Mouse (Mus musculus) retina, embryonic 14.5 days (tissue): ENCODE results near the gene Slc25a22.

Experiments used
- DNase-seq: peaks from one replicate; pipeline ENCODE4 v3.0.0-alpha.2; 2015; ENCODE audit warnings: low spot score

Gene Slc25a22

DNA sequence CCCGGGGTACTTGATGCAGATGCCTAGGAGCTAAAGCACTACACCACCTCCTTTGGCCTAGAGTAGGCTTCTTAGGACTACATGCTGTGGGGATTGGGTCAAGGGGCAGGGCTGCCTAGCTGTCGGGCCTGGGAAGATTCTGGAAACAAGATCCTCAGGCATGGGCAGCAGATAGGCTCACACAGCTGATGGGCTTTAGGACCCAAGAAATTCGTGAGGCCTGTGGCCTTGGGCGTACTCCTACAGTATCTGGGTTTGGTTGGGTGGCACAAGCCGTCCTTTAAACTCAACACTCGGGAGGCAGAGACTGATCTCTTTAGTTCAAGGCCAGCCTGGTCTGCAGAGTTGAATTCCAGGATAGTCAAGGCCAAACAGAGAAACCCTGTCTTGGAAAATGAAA is 34.5 kb upstream of the Slc25a22 start:
- DNase-seq: no peak

DNA sequence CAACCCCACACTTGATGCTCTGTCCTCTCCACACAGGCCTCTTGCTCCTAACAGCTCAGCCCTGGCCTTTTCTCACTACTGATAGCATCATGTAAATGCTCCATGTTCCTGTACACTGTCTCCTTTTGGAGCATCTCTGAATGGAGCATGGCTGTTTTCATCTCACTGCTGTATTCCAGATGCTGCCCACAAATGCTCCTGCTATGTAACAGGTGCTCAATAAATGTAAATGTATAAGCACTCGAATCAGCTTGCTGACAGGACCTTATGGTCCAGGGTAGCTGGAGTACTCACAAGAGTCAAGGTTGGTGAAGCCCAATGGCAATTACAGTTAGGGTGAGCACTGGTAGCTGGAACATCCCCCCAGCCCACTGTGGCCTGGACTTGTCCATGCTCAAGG is 33.5 kb upstream of the Slc25a22 start:
- DNase-seq: no peak

DNA sequence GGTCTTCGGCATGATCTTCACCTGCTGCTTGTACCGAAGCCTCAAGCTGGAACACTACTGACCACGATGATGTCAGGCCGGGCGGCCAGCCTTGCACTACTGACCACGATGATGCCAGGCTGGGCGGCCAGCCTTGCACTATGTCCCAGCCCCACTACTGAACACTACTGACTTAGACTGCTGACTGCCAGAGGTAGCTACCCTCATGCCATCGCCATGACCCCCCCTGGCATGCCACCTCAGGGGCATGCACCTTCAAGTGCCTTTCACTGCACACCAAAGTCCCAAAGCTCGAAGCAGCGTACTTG is 32.9 kb upstream of the Slc25a22 start:
- DNase-seq: no peak

- DNase-seq: no peak
Measured at GRCm38 (mm10) chr7:141469901-141470636, 32.4 kb upstream of the Slc25a22 start.

- DNase-seq: no peak
Measured at GRCm38 (mm10) chr7:141469352-141469751, 31.7 kb upstream of the Slc25a22 start.

- peak; percentile 82 for DNase-seq
Measured at GRCm38 (mm10) chr7:141468522-141469211, 31.0 kb upstream of the Slc25a22 start.

DNA sequence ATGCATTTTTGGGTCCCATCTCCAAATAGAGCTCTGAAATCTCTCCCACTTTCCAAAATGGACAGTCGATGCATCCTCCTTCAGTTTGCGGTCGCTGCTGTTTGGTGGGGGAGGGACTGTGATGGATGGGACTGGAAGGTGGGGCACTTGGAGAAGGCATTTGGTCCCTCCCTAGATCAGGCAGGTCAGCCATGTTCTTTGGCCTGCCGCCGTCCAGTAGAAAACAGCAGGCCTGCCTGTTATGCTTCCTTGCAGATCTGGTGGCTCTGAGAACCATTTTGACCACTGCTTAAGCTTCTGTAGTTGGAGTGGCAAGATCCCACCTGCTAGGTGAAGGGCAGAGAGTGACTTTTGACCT is 30.5 kb upstream of the Slc25a22 start:
- DNase-seq: no peak

- peak; percentile 73 for DNase-seq
Measured at GRCm38 (mm10) chr7:141467230-141468030, 29.7 kb upstream of the Slc25a22 start, which contains the start of gene Cd151. TSS of gene Cd151 (plus strand) at chr7:141467392.

GRCm38 (mm10) chr7:141466607-141467148 is 29.0 kb upstream of the Slc25a22 start:
- no peak for DNase-seq

DNA sequence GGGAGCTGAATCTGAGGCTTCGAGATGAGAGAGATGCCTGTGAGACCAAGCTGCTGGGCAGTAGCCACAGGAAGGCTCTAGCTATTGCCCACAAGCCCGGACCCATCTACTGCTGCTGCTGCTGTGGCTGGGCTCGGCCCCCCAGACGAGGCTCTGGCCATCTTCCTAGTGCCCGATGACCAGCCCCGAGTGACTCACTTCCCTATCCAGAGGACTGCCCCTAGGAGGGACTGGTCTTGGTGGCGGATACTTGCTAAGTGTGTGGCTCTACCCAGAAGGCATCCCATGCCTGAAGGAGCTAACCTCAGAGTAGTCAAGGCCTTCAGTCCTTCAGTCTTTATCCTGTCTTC is 28.3 kb upstream of the Slc25a22 start:
- no peak for DNase-seq

DNA sequence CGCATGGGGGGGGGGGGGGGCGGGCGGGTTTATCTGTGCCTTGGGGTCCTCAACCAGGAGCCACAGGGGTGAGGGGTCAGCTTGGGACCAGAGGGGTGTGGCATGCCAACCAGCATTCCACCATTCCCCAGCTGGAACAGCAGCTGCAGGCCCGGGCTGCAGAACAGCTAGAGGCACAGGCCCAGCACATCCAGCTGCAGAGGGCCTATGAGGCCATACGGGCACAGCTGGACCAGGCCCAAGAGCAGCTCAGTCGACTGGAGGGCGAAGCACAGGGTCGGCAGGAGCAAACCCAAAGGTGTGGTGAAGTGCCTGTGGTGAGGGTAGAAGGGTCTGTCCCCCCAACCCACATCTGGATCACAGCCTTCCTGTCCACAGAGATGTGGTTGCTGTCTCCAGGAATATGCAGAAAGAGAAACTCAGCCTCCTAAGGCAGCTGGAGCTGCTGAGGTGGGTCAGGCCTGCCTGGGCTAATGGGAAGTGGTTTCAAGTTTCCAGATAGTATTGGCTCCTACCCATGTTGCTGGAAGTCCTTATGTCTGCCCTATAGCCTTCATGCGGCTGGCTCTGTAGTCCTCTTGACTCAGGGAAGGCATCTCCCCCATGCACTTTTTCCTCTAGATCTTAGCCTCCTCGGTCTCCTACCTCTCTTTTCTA is 27.8 kb upstream of the Slc25a22 start:
- DNase-seq: no peak

DNA sequence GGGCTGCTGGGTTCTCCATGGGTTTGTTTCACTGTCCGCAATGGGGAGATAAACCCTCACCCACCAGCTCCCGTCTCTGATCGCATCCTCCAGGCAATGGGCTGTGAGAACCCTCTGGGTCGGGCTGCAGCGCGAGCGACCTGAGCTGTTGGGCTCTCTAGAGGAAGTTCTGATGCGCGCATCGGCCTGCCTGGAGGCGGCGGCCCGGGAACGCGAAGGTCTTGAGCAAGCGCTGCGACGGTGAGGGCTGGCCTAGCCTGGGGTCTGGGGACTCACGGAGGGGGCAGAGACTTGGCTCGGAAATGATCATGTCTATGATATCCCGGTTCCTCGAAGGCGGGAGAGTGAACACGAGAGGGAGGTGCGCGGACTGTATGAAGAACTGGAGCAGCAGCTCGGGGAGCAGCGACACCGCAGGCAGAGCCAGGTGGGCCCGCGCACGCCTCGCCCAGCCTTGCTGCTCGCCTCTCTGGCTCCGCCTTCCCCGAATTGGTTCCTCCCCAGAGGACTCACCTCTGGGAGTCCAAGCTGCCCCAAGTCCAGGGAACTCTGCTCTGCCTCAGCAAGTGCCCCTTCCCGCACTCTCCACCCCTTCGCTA is 27.0 kb upstream of the Slc25a22 start:
- no peak for DNase-seq

DNA sequence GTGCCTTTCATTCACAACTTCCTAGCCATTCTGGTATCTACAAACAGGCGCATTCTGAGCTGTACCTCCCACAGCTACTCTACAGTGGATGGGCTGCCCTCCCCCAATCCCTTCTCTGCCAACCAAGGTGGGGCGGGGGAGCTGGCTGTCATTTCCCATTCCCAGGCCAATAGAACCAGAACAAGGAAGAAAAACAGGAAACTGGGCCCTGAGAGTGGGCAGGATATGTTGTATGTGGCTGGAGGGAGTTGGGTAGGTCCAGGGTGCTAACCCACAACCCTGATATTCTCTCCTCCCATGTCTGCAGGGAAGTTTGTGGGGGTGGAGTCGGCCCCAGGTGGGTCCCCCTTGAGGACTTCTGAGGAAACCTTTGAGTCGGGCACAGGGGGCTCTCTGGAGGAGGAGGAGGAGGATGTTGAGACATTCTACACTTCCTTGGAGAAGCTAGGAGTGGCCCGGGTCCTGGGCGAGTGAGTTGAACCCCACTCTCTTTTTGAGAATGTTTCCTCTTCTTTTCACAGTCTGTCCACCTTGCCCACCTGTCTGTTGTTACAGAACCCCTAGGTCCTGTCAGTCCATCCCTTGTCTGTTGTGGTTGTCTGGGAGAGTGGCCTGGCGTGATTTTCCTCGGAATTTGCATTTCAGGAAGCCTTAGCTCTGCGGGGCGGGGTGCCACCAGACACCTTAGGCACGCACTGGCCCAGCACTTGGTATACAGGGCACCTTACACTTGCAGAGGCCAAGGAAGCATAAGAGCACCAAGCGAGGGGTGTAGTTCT is 26.3 kb upstream of the Slc25a22 start:
- no peak for DNase-seq

DNA sequence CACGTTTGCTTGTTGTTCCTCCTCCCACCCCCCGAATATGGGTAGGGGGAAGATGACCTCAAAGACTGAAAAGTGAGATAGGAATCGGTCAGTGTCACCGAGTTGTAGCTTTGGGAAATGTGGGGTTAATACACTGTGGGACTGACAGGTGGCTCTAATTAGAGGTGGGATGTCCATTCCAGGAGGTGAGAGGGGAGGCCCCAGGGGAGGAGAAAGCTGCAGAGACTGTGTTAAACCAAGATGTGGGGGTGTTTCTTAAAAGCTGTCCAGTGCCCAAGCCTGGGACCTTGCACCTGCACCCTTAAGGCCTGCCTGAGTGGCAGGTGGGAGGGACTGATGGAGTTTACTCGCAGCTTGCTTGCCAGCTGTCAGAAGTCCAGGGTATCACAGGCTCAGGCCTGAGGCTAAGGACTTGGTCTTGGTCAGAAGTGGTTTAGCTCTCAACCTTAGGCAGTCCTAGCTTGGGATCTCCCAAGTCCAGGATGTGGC is 24.7 kb upstream of the Slc25a22 start:
- DNase-seq: no peak

GRCm38 (mm10) chr7:141461521-141462332 is 24.0 kb upstream of the Slc25a22 start:
- DNase-seq: no peak

GRCm38 (mm10) chr7:141460391-141461113 is 22.9 kb upstream of the Slc25a22 start, which contains the start of gene Cracr2b:
TSS of gene Cracr2b (plus strand) at chr7:141461094.
- no peak for DNase-seq

DNA sequence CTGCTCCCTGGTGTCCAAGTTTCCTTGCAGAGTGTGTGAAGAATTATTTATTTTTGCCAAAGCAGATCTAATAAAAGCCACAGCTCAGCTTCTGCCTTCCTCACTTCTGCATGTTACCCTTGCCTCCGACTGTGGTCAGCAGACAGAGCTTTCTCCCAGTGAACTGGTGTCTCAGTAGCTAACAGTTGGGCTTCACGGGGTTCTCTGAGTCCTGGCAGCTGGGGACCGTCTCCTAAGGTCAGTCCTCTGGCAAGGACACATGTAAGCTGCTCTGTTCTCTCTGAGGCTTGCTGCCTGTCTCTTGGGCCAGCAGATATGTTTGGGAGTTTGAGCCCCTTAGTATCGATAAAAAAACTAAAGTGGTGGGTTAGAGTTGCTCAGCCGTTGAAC is 22.3 kb upstream of the Slc25a22 start:
- DNase-seq: no peak

DNA sequence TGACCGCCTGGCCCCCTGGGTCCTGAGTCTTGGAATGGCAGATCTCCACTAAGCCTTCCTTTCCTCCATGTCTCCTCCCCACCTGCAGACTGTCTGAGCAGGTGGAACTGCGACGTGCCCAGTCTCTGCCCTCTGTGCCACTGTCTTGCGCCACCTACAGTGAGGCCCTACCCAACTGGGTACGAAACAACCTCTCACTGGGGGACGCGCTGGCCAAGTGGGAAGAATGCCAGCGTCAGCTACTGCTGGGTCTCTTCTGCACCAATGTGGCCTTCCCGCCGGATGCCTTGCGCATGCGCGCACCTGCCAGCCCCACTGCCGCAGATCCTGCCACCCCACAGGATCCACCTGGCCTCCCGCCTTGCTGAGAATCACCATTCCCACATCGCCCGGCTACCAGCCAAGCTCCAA is 21.6 kb upstream of the Slc25a22 start:
- DNase-seq: no peak

GRCm38 (mm10) chr7:141458661-141459060 is 21.0 kb upstream of the Slc25a22 start:
- DNase-seq: no peak
